Mouse (Mus musculus) embryo, embryonic 10 days (tissue): ENCODE results near the gene Iqcb1.
"Not testable (repeated sequence)": the region's sequence is repeated elsewhere in the genome, so short reads cannot be mapped to it uniquely, and the experiment has no call there.

Experiments used
- DNase-seq: peaks from one replicate; pipeline ENCODE4 v3.0.0-alpha.2; 2015; ENCODE audit warnings: low spot score

The Iqcb1 gene

DNA sequence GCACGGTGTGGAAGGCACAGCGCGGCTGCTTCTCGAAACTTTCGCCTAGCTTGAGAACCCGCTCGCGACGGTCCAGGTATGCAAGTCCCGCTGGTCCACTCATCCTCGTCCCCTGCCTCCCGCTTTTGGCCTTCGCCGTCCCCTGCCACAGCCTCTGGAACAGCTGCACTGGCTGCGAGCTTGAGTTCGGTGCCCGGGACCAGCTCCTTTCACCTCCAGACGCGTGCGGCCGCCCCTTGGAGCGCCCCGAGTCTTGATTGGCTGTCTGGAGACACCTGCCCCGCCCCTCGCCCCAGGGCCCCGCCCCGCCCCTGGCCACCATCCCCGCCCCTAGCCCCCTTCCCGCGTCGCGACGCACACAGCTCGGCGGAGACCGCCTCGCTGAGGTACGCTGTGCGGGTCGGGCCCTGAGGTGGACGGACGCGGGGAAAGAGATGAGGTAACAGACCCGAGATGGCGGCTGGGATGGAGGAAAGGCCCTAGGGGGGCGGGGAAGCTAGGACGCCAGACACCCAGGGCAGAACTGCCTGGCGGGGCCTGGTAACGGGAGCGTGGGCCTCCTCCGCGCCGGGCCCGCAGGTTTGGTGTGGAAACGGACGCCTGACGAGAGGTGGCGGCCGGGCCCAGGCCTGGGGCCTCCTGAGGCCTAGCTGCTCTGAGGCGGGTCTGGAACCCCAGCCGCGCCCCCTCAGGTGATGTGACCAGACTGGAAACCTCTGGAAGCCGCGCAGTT lies at the start of gene Iqcb1:
Gene Iqcb1, plus strand, starts transcription at position 332 of the 733 bp plus-strand sequence.
- DNase-seq, result peak; percentile 83

DNA sequence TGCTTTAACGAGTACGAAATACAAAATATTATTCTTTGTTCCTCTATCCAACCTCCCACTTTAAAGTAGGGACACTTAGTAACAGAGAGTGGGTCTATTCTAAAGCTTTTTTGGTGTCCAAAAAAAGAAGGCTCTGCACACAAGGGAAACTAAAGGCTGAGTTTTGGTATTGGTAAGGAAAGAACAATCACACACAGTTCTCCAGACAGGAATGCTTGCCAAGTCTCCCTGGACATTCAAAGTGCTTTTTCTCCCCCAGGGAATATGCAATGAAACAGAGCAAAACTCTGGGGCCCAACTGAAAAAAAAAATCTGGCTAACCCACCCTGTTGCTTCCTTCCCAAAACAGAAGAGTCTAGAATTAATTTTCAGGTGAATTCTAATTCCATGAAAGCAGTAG lies 44.0 kb upstream of the Iqcb1 start:
- DNase-seq, result no peak

DNA sequence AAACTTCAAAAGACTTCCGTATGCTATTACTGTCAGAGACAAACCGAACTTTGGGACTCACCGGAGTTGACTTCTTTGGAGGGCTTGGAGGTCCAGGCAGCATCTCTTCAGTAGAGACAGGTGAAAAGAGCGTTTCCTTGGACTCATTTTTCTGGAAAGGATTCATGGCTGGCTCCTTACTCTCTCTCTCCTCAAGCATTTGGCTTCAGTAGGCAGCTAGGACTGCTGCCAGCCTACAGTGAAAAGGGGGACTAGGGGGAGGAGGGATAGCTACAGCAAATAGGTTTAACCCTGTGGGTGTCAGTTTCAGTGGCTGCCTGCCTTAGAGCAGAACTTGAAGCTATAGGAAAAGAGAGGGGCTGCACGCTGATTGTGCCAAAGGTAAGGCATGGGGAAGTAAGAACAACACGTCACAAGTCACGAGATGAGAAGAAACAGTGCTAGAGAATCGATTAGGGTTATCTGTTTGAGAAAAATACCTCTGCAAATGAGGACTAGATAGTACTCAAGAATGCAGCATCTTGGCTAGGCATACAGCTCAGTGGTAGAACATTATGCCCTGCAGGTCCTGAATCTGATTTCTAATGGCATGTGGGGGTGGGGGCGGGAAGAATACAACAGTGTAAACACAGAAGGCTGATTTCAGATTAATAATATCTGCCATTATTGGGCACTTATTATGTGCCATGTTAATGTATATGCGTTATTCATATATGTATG lies 43.4 kb upstream of the Iqcb1 start, which contains the start of gene Slc15a2:
Gene Slc15a2, minus strand, starts transcription at position 369 of the 720 bp plus-strand sequence.
- DNase-seq, result no peak

DNA sequence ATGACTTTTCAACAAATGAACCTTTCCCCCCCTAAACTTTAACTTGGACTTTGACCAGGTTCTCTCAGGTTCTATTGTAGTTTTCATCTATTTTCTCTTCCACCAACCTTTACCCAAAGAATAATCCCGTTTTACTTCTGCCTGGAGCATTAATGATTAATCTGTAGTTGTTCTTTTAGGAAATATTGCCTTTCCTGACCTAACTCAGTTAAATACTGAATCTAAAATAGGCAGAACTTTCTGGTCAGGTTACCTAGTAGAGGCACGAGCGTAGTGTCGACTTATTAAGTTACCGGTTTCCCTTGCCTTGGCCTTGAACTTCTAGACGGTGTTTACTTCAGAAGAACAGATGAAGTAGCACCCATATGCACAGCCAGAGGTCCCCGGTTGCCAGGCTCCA lies 41.7 kb upstream of the Iqcb1 start:
- DNase-seq, result no peak

DNA sequence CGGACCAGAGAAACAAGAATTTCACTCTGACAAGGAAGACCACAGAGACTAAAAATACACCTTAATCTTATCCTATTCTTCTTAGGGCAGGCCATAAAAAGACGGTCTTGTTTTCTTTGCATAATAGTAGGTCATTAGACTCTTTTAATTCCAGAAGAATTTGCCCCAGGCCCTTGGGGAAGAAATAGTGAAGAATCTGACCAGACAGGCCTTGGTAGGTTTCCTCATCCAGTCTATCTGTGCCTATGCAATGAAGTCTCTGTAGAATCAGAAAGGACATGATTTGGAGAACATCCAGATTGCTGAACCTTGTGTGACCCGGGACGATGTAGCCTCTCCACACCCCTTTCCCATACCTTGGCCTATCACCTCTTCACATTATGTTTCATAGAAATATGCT lies 38.0 kb upstream of the Iqcb1 start:
- no peak for DNase-seq

DNA sequence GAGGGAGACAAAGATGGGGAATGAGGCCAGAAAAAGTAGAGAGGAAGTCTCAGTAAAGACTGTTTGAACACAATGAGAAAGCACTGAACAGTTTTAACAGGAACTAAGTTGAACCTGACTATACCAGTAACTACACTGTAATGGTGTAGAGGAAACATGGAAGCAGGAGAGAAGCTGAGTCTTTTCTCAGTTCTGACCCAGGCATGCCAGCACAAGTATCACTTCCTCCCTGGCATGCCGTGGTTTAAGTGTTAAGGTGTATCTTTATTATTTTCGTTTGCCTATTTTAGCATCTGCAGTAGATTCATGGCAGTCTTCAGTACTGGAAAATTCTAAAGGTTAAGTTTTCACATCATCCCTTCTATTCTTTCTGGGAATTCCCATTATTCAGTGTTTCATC lies 33.2 kb upstream of the Iqcb1 start:
- DNase-seq, result no peak

DNA sequence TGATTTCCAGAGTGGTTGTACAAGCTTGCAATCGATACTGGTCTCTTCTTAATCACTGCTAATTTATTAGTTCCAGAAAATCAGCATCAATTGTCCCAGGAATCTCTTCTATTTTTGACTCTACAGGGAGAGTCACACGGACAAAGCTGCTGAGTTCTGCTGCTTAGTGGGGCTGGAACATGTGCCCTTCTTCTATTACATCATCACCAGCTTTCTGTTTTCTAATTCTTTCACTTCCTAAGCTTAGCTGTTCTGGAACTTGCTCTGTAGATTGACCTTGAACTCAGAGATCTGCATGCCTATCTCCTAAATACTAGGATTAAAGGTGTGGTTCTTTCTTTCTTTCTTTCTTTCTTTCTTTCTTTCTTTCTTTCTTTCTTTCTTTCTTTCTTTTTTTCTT lies 29.9 kb upstream of the Iqcb1 start:
- no peak for DNase-seq

DNA sequence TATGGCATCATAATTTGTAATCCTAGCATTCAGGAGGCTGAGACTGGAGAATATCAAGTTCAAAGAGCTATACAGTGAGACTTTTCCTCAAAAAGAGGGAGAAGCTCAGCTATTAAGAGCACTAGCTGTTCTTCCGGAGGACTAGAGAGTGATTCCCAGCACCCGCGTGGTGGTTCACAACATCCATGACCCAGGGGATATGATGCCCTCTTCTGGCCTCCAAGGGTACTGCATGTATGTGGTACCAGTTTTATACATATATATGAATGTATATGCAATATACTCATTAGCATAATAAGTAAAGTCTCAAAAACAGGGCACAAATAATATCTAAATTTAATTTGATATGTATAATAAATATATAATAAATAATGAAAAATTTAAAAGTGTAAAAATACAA lies 25.8 kb upstream of the Iqcb1 start:
- DNase-seq, result no peak

DNA sequence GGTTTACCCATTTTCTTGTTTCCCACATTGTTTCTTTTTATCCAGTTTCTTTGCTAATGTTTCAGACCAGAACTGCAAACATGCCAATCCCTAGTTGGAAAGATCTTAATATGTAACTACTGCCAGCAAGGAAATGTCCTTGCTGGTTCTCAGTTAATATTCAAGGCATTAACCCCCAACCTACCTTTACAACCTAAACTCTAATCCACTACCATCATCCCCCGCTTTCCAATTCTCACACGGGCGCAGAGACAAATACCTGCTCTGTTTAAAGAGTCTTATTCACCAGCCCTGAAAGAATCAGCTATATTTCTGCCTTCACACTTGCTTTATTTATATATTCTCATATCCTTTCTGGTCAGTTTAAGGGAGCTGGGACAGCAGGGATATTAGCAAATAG lies 19.6 kb upstream of the Iqcb1 start:
- DNase-seq, result no peak

DNA sequence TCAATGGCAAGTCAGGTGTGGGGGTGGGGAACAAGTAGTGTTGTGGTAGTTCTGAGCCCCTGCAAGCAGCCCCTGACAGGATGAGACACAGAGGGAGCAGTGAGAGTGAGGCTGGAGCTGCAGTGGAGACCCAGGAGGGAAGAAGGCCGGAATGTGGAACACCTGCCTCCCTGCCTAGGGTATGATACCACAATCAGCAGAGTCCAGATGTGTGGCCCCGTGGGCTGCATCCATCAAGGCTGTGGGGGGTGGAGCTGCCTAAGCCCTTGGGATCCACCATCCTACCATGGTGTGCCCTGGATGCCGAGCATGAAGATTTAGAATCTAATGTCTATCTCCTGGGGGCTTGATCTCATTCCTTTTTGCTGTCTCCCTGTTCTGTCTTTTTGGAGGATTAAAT lies 14.5 kb upstream of the Iqcb1 start:
- no peak for DNase-seq

DNA sequence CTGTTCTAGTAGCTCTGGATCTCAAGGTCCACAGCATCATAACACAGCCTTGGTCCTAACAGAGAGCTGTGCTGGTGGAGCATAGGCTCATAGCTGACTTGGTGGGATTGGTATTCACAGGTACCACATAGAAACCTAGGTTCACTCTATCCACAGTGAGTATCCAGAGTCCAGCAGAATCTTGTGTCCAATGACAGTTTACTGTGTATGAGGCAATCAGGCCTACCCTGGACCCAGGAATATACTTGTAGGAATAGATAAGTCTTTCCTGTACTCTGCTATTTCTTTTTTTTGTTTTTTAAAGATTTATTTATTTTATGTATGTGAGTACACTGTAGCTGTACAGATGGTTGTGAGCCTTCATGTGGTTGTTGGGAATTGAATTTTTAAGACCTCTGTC lies 11.3 kb upstream of the Iqcb1 start:
- no peak for DNase-seq

DNA sequence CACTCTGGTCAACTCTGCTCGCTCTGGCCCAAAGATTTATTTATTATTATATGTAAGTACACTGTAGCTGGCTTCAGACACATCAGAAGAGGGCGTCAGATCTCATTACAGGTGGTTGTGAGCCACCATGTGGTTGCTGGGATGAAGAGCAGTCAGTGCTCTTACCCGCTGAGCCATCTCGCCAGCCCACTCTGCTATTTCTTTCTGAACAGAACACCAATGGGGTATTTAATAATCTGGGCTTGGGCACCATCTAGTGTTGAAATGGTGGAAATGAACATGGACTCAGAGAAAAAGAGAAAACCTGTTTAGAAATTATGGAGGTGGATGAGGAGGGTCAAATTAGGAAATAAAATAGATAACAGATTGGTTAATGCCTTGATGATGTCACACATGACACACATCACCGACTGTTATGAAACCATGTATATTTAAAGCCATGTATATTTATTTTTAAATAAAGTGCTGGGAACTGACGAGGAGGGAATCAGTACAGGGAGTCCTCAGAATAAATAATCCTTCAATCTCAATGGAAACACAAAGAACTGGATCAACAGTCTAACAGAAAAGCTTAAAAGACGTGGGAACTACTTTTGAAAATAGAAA lies 10.8 kb upstream of the Iqcb1 start:
- DNase-seq, result peak; percentile 85

DNA sequence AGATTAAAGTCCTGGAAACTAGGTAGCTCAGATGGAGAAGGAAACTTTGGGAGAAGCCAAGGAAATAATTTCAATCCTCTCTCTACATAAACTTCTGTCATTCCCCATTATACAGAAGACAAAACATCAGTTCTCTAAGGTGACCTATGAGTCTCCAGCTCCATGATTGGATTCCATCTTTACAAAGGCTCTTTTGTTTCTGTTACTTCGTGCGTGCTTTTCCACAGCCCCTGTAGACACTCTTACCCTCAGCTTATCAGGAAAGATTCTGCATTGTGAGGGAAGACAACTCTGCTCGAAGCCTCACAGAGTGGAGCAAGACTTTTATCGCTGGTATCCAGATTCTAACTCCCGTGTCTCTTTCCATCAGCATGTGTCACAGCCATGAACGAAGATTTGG lies 8.2 kb upstream of the Iqcb1 start:
- no peak for DNase-seq

DNA sequence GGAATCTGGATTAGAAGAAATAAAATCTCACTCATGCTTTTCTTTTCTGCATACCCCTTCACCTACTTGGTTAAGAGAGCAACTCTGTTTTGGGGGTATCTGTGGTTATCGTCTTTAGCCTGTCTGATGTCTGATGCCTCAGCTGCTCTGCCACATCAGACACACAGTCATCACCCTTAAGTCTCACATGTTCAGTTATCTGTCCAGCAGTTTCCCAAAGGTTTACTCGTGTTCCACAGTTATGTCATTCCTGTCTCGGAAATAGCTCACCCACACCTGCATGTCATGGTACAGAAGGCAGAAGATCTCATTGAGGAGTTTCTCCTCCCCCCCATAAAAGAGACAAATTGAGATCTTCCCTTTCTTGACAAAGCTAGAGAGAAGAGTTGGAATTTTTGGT lies 7.4 kb upstream of the Iqcb1 start:
- DNase-seq, result no peak

DNA sequence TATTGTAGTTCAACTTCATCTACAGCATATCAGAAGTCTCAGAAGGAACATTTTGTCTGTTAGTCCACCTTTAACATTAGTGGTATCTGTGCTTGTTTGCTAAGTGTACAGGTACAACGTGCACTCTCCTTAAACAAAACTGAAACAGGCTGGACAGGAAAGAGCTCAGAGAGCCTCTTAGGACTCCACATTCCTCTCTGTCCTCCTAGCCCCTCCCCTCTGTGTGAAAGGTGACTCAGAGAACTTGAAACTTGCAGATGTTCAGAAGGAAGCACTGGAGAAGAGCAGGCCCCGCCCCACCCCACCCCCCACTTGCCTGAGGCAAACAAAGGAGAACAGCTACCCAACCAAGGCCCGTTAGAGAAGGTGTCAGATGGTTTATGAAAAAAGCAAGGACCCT lies 6.7 kb upstream of the Iqcb1 start:
- peak; percentile 63 for DNase-seq

DNA sequence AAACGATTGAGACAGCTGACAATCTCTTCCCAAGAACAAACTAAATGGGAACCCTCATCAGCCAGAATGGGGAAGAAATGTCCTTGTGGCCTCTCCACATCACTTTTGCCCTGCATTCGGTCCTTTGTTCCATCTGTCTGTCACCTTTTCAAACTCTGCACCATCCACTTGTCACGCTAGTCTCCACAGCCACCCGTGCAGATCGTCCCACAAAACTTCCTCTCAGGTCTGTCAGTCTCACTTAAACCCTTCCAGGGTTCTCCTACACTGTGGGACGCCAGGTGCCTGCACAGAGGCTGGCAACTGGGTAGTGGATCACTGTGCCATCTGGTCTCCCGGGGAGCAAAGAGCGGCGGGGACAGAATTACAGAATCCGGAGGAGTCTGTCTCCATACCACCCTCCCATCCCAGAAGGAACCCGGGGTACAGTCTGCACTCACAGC lies 553 bp upstream of the Iqcb1 start:
- no peak for DNase-seq

DNA sequence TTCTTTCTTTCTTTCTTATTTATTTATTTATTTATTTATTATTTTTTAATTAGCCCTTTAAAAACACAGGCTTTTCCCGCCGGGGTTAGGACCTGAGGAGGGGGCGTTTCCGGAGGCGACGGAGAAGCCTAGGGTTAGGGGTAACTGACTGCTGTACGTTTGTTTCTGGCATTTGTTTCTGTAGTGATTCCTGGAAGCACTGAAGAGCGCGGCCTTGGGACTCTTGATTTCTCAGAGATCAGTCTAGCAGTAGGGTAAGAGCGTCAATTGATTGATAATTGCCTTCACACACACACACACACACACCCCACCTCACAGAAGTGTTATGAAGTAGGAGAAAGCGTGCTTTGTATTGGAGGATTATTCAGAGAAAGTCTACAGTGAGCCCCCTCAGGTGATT lies 635 bp downstream of the Iqcb1 start:
- DNase-seq, result peak; percentile 37

DNA sequence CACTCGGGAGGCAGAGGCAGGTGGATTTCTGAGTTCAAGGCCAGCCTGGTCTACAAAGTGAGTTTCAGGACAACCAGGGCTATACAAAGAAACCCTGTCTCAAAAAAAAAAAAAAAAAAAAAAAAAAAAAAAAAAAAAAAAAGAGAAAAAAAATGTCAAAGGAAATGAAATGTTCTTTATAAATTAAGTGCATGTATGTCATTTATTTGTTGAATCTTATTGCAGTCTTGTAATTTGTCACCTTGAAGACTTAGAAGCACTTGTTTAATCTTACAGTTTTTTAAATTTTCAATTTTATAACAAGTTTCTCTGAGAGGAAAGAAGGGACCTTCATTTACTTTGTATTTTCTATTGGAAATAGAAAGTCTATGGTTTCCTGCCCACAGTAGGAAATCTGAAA lies 18.7 kb downstream of the Iqcb1 start:
- DNase-seq, result not testable (repeated sequence)

DNA sequence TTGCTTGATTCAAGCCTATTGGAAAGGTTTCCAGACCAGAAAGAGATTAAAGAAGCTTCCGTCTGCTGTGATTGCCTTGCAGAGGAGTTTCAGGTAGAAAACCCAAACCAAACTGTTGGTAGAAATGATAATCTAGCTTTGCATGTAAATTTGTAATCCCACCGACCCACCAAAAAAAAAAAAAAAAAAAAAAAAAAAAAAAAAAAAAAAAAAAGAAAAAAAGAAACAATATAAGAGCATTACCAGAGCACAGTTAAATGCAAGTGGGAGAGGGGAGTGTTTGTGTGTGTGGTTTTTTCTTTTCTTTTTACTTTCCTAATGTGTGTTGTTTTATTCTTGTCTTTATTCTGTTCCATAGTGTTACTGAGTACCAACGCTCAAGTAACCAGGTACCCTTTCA lies 23.0 kb downstream of the Iqcb1 start:
- DNase-seq, result no peak

DNA sequence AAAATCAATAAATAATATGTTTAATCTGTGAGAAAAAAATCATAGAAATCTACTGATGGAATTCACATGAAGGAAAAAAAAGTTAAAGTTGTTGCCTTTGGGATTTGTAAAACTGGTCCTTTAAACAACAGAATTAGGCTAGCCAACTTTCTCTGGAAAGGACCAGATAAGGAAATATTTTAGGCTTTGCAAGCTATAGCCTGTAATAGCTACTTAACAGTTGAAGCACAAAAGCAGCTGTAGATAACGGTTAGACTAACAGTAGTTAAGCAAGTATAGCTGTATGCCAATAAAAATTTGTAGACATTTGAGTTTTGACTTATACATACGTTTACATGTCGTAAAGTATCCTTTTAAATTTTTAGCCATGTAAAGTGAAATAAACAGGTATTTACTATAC lies 35.4 kb downstream of the Iqcb1 start:
- no peak for DNase-seq

DNA sequence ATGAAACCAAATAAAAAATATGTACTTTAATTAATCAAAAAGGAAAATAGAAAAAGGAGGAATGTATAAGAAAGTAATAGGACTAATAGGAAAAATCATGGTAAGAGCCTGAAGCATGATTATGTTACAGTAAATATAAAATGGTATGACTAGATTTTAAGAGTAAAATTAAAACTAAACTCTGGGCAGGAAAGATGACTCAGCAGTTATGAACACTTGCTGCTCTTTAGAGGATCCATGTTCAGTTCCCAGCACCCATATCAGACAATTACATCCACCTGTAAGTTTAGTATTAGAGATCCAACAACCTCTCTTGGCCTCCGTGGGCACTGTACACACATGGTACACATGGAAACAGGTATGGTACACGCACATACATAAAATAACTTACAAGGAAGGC lies 41.3 kb downstream of the Iqcb1 start:
- no peak for DNase-seq

DNA sequence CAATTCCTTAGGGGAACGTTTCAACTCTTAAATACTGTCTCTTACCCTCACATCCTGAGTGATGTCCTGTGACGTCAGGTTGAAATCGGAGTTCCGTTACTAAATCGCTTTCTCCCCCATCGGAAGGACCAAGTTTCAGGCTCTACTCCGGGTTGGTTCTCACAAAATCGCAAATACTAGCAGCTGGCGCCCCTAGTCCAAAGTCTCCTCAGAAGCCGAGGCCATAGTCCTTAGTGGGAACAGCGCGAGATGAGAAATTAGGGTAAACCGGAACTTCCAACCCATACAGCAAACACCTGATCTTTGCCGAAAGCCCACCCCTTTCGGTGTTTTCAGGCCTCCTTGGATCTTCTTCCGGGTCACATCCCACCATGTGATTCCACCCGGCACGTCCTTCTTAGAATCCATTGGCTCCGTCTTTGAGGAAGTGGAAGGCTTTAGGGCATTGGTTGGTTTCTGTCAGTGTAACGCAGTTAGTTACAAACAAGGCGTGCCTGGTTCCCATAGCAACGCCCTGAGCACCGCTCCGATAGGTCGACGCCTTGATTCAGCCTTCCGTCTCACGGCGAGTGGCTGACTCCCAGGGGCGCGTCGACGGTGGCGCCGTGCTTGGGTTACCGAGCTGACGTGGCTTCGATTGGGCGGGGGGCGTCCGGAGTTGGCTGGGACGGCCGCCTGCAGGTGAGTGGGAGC lies 46.5 kb downstream of the Iqcb1 start, which contains the start of the genes Eaf2 and Golgb1:
Gene Eaf2, minus strand, starts transcription at position 421 of the 693 bp plus-strand sequence.
Gene Golgb1, plus strand, starts transcription at position 558 of the 693 bp plus-strand sequence.
- DNase-seq, result peak; percentile 100
